Mouse (Mus musculus) heart, embryonic 13.5 days (tissue): ENCODE measurements at regions not wholly inside any gene's neighbourhood (a gene's known extent, or its start where the extent isn't known, plus 50 kb on each side); places are given as distances from the start of the nearest gene placed in this dataset.

Experiments
- ATAC-seq: fragments of 200-750 bp; cut with Nextera tagmentation; 2 replicates; pipeline ENCODE4 v1.8.0; 2017; ENCODE audit warnings: moderate TSS enrichment; ENCODE audit not compliant: insufficient number of reproducible peaks, low FRiP score, low TSS enrichment; ENCODE audit errors: extremely low read depth
- H3K27ac ChIP-seq: fragments of 300-500 bp; sonication (generic); replicated peaks from 2 replicates; pipeline ENCODE4 v1.5.1; 2015; ENCODE audit warnings: moderate library complexity, mild to moderate bottlenecking, inconsistent platforms
- H3K27me3 ChIP-seq: fragments of 300-500 bp; sonication (generic); replicated peaks from 2 replicates; pipeline ENCODE4 v1.6.1; 2015; ENCODE audit warnings: mild to moderate bottlenecking, inconsistent platforms
- H3K36me3 ChIP-seq: fragments of 300-500 bp; sonication (generic); 2 replicates; pipeline ENCODE4 v1.6.1; 2015; ENCODE audit warnings: mild to moderate bottlenecking, inconsistent platforms
- H3K4me1 ChIP-seq: fragments of 300-500 bp; sonication (generic); 2 replicates; pipeline ENCODE4 v1.6.1; 2015; ENCODE audit warnings: inconsistent platforms
- H3K4me2 ChIP-seq: fragments of 300-500 bp; sonication (generic); 2 replicates; pipeline ENCODE4 v1.6.1; 2015; ENCODE audit warnings: inconsistent platforms, mild to moderate bottlenecking, moderate library complexity
- H3K4me3 ChIP-seq: fragments of 300-500 bp; sonication (generic); 2 replicates; pipeline ENCODE4 v1.5.1; 2015; ENCODE audit warnings: moderate library complexity, mild to moderate bottlenecking, inconsistent platforms
- H3K9ac ChIP-seq: fragments of 300-500 bp; sonication (generic); 2 replicates; pipeline ENCODE4 v1.6.1; 2015; ENCODE audit warnings: inconsistent platforms, mild to moderate bottlenecking, moderate library complexity
- H3K9me3 ChIP-seq: fragments of 300-500 bp; sonication (generic); 2 replicates; pipeline ENCODE4 v1.6.1; 2016; ENCODE audit warnings: inconsistent platforms
- WGBS: fragments of 180-500 bp; shearing (Covaris S2); methylation state at CpG from one replicate; pipeline ENCODE4 v1.1.7; 2015; ENCODE audit warnings: mixed read lengths; 5-methylcytosine and 5-hydroxymethylcytosine counted together

DNA sequence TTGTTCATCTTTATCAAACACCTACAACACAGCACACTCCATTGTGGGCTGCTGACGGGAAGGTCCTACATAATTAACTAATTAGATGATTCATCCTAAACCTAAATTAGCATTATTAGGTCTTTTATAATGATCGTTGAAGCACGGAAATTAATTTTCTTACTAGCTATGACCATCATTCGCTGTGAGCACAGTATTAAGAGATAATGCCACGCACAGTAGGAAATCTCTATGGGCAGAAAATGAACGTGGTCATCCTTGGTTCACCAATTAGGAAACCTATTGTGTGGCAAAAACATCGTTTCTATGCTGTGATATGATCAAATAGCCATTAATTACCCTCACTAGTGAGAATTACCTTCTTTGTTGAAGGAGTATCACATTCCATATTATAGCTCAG, 56.4 kb upstream of the Mbip start:
- no peak for ATAC-seq
- H3K9me3 ChIP-seq: no peaks in the 10 kb centered on the region
- no peak overlapping the region for H3K27ac ChIP-seq
- no peak overlapping the region for H3K4me3 ChIP-seq
- H3K9ac ChIP-seq: no peak overlapping the region
- WGBS: 73% methylated on average over 7 of the region's 7 CpGs
- no peaks in the 10 kb centered on the region for H3K27me3 ChIP-seq
- H3K4me2 ChIP-seq: no peak overlapping the region
- no peaks in the 10 kb centered on the region for H3K36me3 ChIP-seq
- peaks cover 17% of the 10 kb centered on the region for H3K4me1 ChIP-seq
